Mouse (Mus musculus) forebrain, embryonic 11.5 days (tissue): ENCODE data around the gene Gpr137. TPM values are rescaled to one million over a fixed set of nuclear protein-coding genes. Genes with fewer than 3 reads are reported as not detected.

ENCODE experiments used
- ATAC-seq: fragments of 200-750 bp; cut with Nextera tagmentation; replicated peaks from 2 replicates; pipeline ENCODE4 v1.8.0; 2017; ENCODE audit warnings: moderate TSS enrichment; ENCODE audit not compliant: low FRiP score
- DNase-seq: peaks from one replicate; pipeline ENCODE4 v3.0.0-alpha.2; 2017; ENCODE audit warnings: low spot score
- H3K27ac ChIP-seq: fragments of 300-500 bp; sonication (generic); 2 replicates; pipeline ENCODE4 v1.5.1; 2014; ENCODE audit warnings: low read depth, low read length
- H3K27me3 ChIP-seq: fragments of 300-500 bp; sonication (generic); 2 replicates; pipeline ENCODE4 v1.6.1; 2014; ENCODE audit warnings: mild to moderate bottlenecking, low read length, mixed read lengths; ENCODE audit not compliant: control insufficient read depth, insufficient read depth
- H3K36me3 ChIP-seq: fragments of 300-500 bp; sonication (generic); 2 replicates; pipeline ENCODE4 v1.6.1; 2014; ENCODE audit warnings: mild to moderate bottlenecking, low read length, moderate library complexity, mixed read lengths; ENCODE audit not compliant: control insufficient read depth, insufficient read depth
- H3K4me1 ChIP-seq: fragments of 300-500 bp; sonication (generic); replicated peaks from 2 replicates; pipeline ENCODE4 v1.6.1; 2014; ENCODE audit warnings: low read length, mixed read lengths; ENCODE audit not compliant: control insufficient read depth, insufficient read depth
- H3K4me2 ChIP-seq: fragments of 300-500 bp; sonication (generic); 2 replicates; pipeline ENCODE4 v1.6.1; 2014; ENCODE audit warnings: low read depth, mild to moderate bottlenecking, low read length, moderate library complexity, mixed read lengths; ENCODE audit not compliant: severe bottlenecking
- H3K4me3 ChIP-seq: fragments of 300-500 bp; sonication (generic); 2 replicates; pipeline ENCODE4 v1.5.1; 2014; ENCODE audit warnings: low read depth, low read length
- H3K9ac ChIP-seq: fragments of 300-500 bp; sonication (generic); 2 replicates; pipeline ENCODE4 v1.6.1; 2014; ENCODE audit warnings: low read length
- H3K9me3 ChIP-seq: fragments of 300-500 bp; sonication (generic); 2 replicates; pipeline ENCODE4 v1.6.1; 2016; ENCODE audit warnings: low read length, mixed read lengths; ENCODE audit not compliant: control insufficient read depth
- WGBS: fragments of 180-500 bp; shearing (Covaris S2); extraction: QIAGEN DNeasy Blood & Tissue Kit; methylation state at CpG from one replicate; pipeline ENCODE4 v1.1.7; 2014; 5-methylcytosine and 5-hydroxymethylcytosine counted together
- polyA plus RNA-seq: library from polyadenylated mRNA; unstranded; fragments of >200 nt; fragmentation: Nextera tagmentation; extraction: Ambion mirVana; gene quantifications from 2 replicates; pipeline ENCODE4 v1.2.1, GENCODE M21; 2014

Gene Gpr137
- polyA plus RNA-seq, 1 experiment from 2014 or later: 32.7 TPM

- DNase-seq: peak; percentile 82
- no peaks in the 10 kb centered on the region for H3K27me3 ChIP-seq
- peaks cover 24% of the 10 kb centered on the region for H3K4me1 ChIP-seq
- no peaks in the 10 kb centered on the region; the same call in 1 of the 2 replicates for H3K36me3 ChIP-seq
- H3K27ac ChIP-seq: peak within 1 kb of the TSS; percentile 90
- H3K4me3 ChIP-seq: peak within 1 kb of the TSS; percentile 86
- H3K9me3 ChIP-seq: no peaks in the 10 kb centered on the region
- H3K9ac ChIP-seq: peak within 1 kb of the TSS; percentile 94
- under 1% methylated on average over 16 of the region's 16 CpGs for WGBS
- no peak for ATAC-seq
- peak within 1 kb of the TSS; percentile 92 for H3K4me2 ChIP-seq
Observed at GRCm38 (mm10) chr19:6975537-6976521, 33.5 kb upstream of the Gpr137 start, which contains the start of gene Plcb3. Plcb3 (minus strand) TSS chr19:6976470.

- Histone ChIP-seq H3K9me3 (no peaks in the 10 kb centered on the region), H3K9ac (peak within 1 kb of the TSS; percentile 94), H3K27ac (peak within 1 kb of the TSS; percentile 90), H3K4me1 (peaks cover 32% of the 10 kb centered on the region), H3K27me3 (peaks cover 2% of the 10 kb centered on the region; the same call in 1 of the 2 replicates), H3K4me3 (peak within 1 kb of the TSS; percentile 86), H3K4me2 (peak within 1 kb of the TSS; percentile 92), H3K36me3 (no peaks in the 10 kb centered on the region; the same call in 1 of the 2 replicates)
- ATAC-seq (peak; percentile 69), DNase-seq (peak; percentile 96)
- under 1% methylated on average over 76 of the region's 84 CpGs for WGBS
Observed at GRCm38 (mm10) chr19:6974211-6975205, 32.2 kb upstream of the Gpr137 start, which contains the start of gene Ppp1r14b. Ppp1r14b (plus strand) TSS chr19:6974968.

DNA sequence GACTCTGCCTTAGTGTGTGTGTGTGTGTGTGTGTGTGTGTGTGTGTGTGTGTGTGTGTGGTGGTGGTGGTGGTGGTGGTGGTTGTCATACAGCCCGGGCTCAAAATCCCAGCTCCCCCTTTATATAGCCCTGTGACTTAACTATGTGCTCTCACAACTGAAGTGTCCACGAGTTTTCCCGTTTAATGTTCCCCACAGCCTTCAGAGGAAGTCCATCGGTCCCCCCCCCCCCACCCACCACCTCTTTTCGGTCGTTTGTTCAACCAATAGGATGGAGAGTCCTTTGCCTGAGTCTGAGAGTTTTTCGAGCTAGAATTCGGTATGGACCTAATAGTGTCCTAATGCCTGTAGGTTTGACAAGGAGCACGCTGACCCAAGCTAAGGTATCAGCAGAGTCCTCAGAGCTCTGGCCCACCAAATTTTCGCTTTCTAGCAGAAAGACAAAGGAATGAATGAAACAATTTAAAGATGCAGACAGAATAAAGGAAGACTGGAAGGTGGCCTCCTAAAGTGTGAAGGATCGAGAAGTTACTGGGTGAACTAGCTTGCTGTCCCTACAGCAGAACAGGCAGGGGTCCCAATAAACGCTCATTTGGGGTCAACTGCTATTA is 31.4 kb upstream of the Gpr137 start:
- Histone ChIP-seq H3K27me3 (peaks cover 2% of the 10 kb centered on the region; the same call in 1 of the 2 replicates), H3K27ac (no peak overlapping the region), H3K4me2 (peak overlapping the region; percentile 92), H3K36me3 (no peaks in the 10 kb centered on the region; the same call in 1 of the 2 replicates), H3K4me1 (peaks cover 27% of the 10 kb centered on the region), H3K4me3 (peak overlapping the region; percentile 86), H3K9ac (peak overlapping the region; percentile 94), H3K9me3 (no peaks in the 10 kb centered on the region)
- 40% methylated on average over 12 of the region's 12 CpGs for WGBS
- no peak for ATAC-seq
- no peak for DNase-seq

GRCm38 (mm10) chr19:6972247-6972917 is 30.1 kb upstream of the Gpr137 start:
- DNase-seq: no peak
- Histone ChIP-seq H3K9me3 (no peaks in the 10 kb centered on the region), H3K4me1 (peaks cover 19% of the 10 kb centered on the region), H3K27me3 (peaks cover 2% of the 10 kb centered on the region; the same call in 1 of the 2 replicates), H3K9ac (no peak overlapping the region), H3K27ac (no peak overlapping the region), H3K4me3 (no peak overlapping the region), H3K4me2 (no peak overlapping the region), H3K36me3 (no peaks in the 10 kb centered on the region; the same call in 1 of the 2 replicates)
- ATAC-seq: no peak
- WGBS: 88% methylated on average over 13 of the region's 13 CpGs

DNA sequence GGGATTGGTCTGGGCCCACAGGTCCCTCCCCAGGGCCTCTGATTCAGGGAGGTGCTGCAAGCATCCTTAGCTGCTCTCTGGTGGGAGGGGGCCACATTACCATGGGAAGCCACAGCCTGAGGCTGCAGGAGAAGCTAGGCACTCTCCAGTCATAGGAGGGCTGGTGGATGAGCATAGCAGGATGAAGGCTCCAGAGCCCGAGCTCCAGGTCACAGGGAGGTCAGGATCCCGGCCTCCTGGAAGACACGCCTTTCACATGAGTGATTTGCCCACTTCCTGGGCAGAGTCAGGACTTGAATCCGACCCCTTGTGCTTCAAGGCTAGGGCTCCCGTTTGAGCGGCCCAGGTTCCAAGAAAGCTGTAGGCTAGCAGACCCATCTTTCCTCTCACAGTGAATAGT is 29.4 kb upstream of the Gpr137 start:
- Histone ChIP-seq H3K27me3 (peaks cover 2% of the 10 kb centered on the region; the same call in 1 of the 2 replicates), H3K36me3 (no peaks in the 10 kb centered on the region; the same call in 1 of the 2 replicates), H3K27ac (no peak overlapping the region; the same call in 1 of the 2 replicates), H3K4me3 (no peak overlapping the region), H3K9ac (no peak overlapping the region), H3K9me3 (no peaks in the 10 kb centered on the region), H3K4me2 (no peak overlapping the region), H3K4me1 (peaks cover 15% of the 10 kb centered on the region)
- ATAC-seq: no peak
- WGBS: 44% methylated on average over 6 of the region's 6 CpGs
- DNase-seq: no peak

DNA sequence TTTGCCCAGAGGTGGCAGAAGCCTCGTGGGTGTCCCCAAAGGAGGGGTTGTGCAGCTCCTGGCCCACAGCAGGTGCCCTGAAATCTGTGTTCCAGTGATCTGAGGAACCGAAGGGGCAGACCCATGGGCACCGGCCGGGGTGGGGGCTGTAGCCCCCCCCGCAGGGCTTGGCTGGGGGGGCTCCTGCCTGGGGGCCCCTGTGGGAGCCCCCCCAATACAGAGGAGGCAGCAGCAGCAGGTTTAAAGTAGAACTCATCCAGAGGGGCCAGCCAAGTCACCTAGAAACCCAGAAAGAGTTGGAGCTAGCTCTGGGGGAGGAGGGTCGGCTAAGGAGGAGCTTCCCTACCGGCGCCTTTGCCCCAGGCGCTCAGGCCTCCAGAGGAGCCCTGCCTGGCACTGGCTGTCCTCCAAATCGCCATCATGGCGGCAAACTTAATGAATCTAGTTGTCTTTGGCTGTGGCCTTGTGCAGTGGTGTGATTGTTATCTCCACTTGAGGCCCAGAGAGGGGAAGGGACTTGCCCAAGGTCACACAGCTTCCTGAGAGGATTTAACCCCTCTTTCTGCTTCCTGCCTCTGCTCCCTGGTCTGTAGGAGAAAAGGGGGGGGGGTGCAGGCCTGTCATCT is 28.3 kb upstream of the Gpr137 start:
- Histone ChIP-seq H3K9me3 (no peaks in the 10 kb centered on the region), H3K4me3 (no peak overlapping the region), H3K36me3 (no peaks in the 10 kb centered on the region), H3K4me2 (peak overlapping the region; percentile 51), H3K9ac (peak overlapping the region; percentile 12), H3K4me1 (peaks cover 10% of the 10 kb centered on the region), H3K27ac (no peak overlapping the region), H3K27me3 (peaks cover 2% of the 10 kb centered on the region; the same call in 1 of the 2 replicates)
- WGBS: 18% methylated on average over 11 of the region's 11 CpGs
- DNase-seq (no peak), ATAC-seq (no peak)

DNA sequence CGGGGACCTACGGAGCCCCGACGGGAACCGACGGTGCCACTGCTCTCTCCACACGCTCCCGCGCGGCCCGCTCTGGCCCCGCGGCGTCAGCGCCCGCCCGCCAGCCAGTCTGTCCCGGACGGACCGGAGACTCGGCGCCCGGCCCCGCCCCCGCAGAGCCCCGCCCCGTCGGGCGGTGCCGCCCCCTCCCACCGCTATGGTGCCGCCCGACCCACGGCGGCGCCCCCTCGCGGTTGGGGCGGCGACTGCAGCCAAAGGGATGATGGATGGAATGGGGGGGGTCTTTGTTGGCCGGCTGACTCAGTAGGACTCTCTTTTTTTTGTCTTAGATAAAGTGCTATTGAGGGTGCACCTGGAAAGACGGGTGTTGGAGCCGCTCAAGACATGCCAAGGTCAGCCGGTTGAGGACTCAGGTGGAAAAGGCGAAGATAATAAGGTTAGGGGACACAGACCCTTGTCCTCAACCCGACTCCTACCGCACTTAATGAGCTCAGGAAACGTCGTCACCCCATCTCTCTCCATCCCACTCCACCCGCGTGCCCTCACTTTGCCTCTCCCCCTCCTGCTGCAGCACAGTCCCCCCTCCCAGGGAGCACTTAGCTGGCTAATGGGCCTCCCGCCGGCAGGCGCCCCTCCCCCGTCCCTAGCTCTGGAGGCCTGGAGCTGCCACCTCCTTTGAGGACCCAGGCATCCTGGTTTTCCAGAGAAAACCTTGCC is 27.5 kb upstream of the Gpr137 start:
- peaks cover 10% of the 10 kb centered on the region for H3K4me1 ChIP-seq
- peaks cover 2% of the 10 kb centered on the region; the same call in 1 of the 2 replicates for H3K27me3 ChIP-seq
- peak; percentile 57 for ATAC-seq
- H3K9ac ChIP-seq: peak overlapping the region; percentile 55
- H3K36me3 ChIP-seq: no peaks in the 10 kb centered on the region
- no peaks in the 10 kb centered on the region for H3K9me3 ChIP-seq
- whole genome bisulfite sequencing: 1% methylated on average over 54 of the region's 55 CpGs
- H3K4me2 ChIP-seq: peak overlapping the region; percentile 51
- no peak overlapping the region for H3K27ac ChIP-seq
- peak; percentile 85 for DNase-seq
- H3K4me3 ChIP-seq: peak overlapping the region; percentile 45
